Mouse (Mus musculus): ENCODE data around the gene Abca8b.
"Not testable (repeated sequence)": the region's sequence is repeated elsewhere in the genome, so short reads cannot be mapped to it uniquely, and the experiment has no call there.

The Abca8b gene

GRCm38 (mm10) chr11:109995624-109996023 lies at the start of gene Abca8b:
TSS of gene Abca8b (minus strand) at chr11:109995845.
- DNase-seq (ENCODE audit: low spot score in 2 of 2), result peak; percentile 45 to 64

GRCm38 (mm10) chr11:110037795-110038194 lies 42.1 kb upstream of the Abca8b start:
- DNase-seq (ENCODE audit: low spot score in 2 of 2), result no peak

- DNase-seq (ENCODE audit: low spot score in 2 of 2), result peak in 1 of 2 experiments; percentile 28
These were observed 33.5 kb upstream of the Abca8b start for GRCm38 (mm10) chr11:110028913-110029695.

- DNase-seq (ENCODE audit: low spot score in 2 of 2), result no peak
These were observed 15.3 kb upstream of the Abca8b start for GRCm38 (mm10) chr11:110010836-110011546.

- DNase-seq (ENCODE audit: low spot score in 2 of 2), result no peak
These were observed 632 bp downstream of the Abca8b start for GRCm38 (mm10) chr11:109995013-109995412.

GRCm38 (mm10) chr11:109994014-109994413 lies 1.6 kb downstream of the Abca8b start:
- DNase-seq (ENCODE audit: low spot score in 2 of 2), result no peak

- no peak for DNase-seq (ENCODE audit: low spot score in 2 of 2)
These were observed 4.4 kb downstream of the Abca8b start for GRCm38 (mm10) chr11:109991270-109991669.

GRCm38 (mm10) chr11:109990256-109990655 lies 5.4 kb downstream of the Abca8b start:
- no peak for DNase-seq (ENCODE audit: low spot score in 2 of 2)

- no peak for DNase-seq (ENCODE audit: low spot score in 2 of 2)
These were observed 7.5 kb downstream of the Abca8b start for GRCm38 (mm10) chr11:109988164-109988563.

- not testable (repeated sequence) for DNase-seq (ENCODE audit: low spot score in 2 of 2)
These were observed 8.1 kb downstream of the Abca8b start for GRCm38 (mm10) chr11:109987460-109988072.

- no peak for DNase-seq (ENCODE audit: low spot score in 2 of 2)
These were observed 13.8 kb downstream of the Abca8b start for GRCm38 (mm10) chr11:109981872-109982271.

- no peak for DNase-seq (ENCODE audit: low spot score in 2 of 2)
These were observed 25.1 kb downstream of the Abca8b start for GRCm38 (mm10) chr11:109970521-109970920.

GRCm38 (mm10) chr11:109961495-109962492 lies 33.9 kb downstream of the Abca8b start:
- no peak for DNase-seq (ENCODE audit: low spot score in 2 of 2)

GRCm38 (mm10) chr11:109955185-109955584 lies 40.5 kb downstream of the Abca8b start:
- DNase-seq (ENCODE audit: low spot score in 2 of 2), result no peak

GRCm38 (mm10) chr11:109936915-109937314 lies 58.7 kb downstream of the Abca8b start:
- DNase-seq (ENCODE audit: low spot score in 2 of 2), result no peak

- DNase-seq (ENCODE audit: low spot score in 2 of 2), result not testable (repeated sequence)
These were observed 62.4 kb downstream of the Abca8b start for GRCm38 (mm10) chr11:109933207-109933606.

GRCm38 (mm10) chr11:109928489-109928888 lies 67.2 kb downstream of the Abca8b start:
- DNase-seq (ENCODE audit: low spot score in 2 of 2), result no peak

- peak in 1 of 2 experiments; percentile 2 for DNase-seq (ENCODE audit: low spot score in 2 of 2)
These were observed 68.6 kb downstream of the Abca8b start for GRCm38 (mm10) chr11:109926718-109927680.

GRCm38 (mm10) chr11:109922236-109922635 lies 73.4 kb downstream of the Abca8b start:
- no peak for DNase-seq (ENCODE audit: low spot score in 2 of 2)

- DNase-seq (ENCODE audit: low spot score in 2 of 2), result no peak
These were observed 76.2 kb downstream of the Abca8b start for GRCm38 (mm10) chr11:109919480-109919879.
